Mouse (Mus musculus) adrenal gland, adult (tissue): ENCODE results near the gene Tomm40l.

Experiments used
- DNase-seq, 2 experiments: peaks; one replicate each; pipeline ENCODE4 v3.0.0; 2022 to 2023; ENCODE audit warnings: low spot score in 1 of 2; ENCODE audit not compliant: inconsistent age in 2 of 2

Gene Tomm40l

GRCm38 (mm10) chr1:171250680-171251593 is 28.6 kb upstream of the Tomm40l start, which contains the start of gene Ndufs2:
Gene Ndufs2, minus strand, starts transcription at chr1:171251388.
- no peak for DNase-seq

DNA sequence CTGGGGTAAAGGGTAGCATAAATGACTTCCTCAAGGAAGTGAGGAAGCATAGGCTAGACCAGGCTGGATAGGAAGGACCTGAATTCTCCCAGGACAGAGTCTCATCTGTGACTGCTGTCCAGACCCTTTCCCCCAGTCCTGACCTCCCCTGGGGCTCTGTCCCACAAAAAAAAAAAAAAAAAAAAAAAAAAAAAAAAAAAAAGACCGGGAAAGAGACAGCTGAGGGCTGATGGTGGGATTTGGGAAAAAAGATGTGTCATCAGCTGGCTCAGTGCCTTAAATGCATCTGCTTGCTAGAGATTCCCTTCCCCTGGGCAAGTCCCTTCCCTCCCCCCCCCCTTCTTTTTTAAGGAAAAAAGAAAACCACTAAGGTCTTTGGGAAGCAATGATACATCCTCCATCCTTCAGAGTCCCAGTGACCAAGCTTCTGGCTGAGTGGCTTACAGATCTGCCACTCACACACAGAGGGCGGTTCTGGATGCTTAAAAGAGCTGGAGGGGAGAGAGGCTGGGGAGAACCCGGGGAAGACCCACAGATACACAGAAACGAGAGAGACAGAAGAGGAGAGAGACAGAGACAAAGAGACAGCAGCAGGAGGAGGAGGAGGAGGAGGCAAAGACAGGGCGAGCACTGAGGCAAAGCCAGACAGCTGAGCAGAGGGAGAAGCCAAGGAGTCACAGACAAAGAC is 27.7 kb upstream of the Tomm40l start, which contains the start of gene Adamts4:
Gene Adamts4 (plus strand): TSS at position 509 of the 688 bp plus-strand sequence.
- no peak for DNase-seq

DNA sequence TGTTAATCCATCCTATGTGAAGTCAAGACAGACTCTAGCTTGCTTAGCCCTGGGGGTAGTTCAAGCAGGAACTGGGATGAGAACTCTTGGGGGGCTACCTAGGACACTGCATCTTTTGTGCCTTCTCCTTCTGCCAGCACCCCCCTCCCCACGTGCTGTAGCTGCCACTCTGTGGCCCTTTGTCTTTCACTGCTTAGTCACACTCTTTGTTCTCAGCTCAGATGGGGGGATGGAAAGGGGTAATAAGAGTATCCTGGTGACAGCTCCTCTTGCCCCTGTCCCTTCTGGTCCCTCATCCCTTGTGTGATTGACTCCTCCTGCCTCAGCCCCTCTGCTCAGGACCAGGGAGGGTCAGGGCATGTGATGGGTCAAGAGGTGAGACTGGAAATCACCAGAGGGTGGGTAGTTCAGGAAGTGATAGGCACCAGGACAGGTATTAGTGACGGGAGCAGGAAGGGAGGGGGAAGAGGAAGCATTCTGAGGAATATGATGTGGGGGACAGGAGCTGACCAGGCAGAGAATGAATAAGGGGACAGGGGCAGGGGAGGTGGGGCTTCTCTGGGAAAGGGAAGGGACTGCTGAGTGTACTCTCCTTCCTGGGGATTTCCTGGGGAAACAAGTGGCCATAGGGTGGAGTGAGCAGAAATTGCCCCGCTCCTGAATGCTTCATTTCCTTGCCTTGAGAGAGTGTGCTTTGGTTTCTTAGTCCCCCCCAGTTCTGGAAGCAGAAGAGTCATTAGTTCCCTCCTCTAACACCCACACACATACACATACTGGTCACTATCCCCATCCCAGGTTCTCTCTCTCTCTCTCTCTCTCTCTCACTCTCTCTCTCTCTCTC is 26.3 kb upstream of the Tomm40l start:
- DNase-seq: peak in 1 of 2 experiments; percentile 48

DNA sequence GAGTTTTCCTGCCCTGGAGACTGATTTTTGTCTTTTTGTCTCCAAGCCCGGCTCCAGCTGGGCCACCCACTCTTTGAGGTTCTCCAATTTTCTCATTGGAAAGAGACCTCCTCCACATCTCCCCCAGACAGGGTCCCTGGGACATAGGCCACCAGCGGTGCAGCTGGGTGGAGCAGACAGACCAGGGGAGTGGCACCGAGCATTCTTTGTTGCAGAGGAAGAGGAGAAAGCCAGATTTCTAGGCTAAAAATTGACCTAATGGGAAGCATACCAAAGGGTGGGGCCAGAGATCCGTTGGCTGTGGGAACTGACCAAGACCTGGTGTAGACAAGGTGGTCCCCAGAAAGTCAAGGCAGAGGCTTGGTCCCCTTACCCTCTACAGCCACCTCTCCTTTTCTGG is 25.6 kb upstream of the Tomm40l start:
- DNase-seq: no peak

- no peak for DNase-seq
These were observed 25.1 kb upstream of the Tomm40l start for GRCm38 (mm10) chr1:171247453-171247841.

DNA sequence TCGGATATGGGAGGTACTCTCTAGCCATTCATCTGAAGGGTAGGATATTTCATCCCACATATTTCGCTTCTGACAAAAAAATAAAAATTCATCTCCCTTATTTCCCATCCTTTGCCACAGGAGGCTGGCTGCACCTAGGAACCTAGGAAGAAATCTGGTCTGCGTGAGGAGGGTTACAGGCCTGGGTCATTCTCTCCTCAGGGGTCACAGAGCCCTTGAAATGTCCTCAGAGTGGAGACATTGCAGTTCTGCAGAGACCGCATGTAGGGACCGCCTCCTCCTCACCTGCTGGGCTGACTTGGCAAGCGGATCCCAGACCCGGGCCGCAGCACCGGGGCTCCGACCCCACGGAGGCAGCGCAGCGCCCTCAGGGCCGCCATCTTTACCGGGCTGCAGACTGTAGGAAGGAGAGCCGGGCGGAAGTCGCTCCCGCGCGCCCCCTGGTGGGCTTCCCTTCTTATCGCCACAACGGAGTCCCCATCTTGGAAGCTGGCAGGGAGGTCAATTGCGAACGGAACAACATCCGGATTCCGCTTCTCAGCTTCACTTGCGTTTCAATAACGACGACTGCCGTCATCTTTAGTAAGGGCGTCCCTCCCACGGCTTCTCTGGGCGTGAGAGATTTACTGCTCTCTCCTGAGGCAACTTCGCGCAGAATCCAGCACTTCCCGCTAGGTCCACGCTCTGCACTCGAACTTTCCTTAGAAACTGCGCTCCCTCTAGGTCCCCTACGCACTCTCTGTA is 24.6 kb upstream of the Tomm40l start:
- peak; percentile 98 to 99 for DNase-seq

DNA sequence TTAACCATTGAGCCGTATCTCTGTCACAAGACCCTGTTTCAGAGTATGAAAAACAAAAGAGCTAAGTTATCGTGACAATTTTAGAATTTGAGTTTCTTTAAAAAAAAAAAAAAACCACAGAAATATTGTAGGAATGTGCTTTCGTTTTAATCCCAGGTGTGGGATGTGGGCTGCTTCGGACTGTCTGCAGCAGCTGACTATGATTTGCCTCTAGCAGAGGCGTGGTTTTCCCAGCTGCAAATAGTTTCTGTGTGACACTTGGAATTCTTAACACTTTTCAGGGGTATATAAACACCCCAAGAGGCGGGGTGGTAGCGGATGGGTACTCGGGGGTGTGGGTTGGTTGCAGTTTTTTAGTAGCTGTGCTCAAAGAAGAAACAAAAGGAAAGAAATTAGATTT is 23.0 kb upstream of the Tomm40l start:
- DNase-seq: no peak

DNA sequence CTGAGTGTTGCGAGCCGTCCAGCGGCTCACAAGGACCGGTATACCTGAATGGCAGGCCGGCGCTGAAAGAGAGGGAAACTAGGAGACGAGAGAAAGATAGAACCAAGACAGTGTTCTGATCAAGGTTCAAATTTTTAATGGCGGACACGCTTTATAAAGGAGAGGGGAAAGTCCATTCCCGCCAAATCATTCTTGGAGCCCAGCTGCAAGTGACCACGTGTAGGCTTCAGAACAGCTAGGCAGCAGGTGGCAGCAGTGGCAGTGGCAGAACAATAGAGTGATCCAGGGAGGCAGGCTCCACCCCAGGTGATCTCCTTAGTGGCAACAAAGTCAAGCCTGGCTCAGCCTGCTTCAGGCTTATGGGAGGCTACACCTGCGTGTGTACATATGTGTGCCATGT is 19.6 kb upstream of the Tomm40l start:
- peak in 1 of 2 experiments; percentile 62 for DNase-seq

DNA sequence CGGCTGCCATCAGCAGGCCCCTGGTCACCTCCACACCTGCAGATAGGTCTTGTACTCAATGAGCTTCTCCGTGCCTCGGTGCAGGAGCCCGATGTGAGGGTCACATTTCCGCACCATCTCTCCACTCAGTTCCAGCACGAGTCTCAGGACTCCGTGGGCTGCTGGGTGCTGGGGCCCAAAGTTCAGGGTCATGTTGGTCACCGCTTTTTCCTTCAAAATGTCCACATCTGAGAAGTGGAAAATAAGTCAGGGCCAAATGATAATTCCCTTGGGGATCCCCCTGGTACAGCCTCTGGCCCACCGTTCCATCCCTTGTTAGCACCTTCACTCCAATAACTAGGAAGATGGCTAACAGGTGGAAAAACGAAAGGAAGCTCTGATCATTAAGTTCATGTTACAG is 18.6 kb upstream of the Tomm40l start:
- peak; percentile 67 to 86 for DNase-seq

DNA sequence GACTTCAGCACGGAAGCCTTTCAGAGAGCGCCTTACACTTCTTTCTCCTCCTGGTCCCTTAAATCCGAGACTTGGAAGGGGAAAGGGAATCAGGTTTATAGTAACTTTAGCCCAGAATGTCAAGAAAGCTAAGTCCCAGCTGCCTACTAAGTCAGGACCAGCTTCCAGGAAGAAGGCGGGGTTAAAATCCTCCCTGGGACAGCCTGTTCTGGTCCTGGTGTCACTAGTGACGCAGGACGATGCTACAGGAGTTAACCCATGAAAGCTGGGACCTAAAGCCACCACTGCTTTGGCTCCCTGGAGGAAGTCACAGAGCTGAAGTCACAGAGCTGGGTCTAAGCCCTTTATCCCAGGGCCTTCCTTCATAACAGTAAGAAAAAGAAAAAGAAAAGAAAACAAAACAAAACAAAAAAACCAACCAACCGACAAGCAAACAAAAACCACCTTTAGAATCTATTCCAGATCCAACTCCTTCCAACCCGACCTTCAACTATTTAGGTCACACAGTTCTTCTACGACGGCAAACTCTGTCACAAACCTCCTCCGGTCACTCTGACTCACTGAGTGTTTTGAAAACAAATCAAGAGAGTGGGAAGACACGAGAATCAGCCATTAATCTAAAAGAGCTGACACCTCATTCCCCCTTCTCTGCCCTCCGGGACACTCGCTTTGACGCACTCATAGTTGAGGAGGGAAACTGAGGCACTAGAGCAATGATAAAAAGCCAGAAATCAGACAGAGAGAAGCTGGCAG is 17.9 kb upstream of the Tomm40l start:
- peak; percentile 83 to 92 for DNase-seq

GRCm38 (mm10) chr1:171238463-171238862 is 16.1 kb upstream of the Tomm40l start:
- peak; percentile 82 to 91 for DNase-seq

GRCm38 (mm10) chr1:171237438-171237837 is 15.1 kb upstream of the Tomm40l start:
- no peak for DNase-seq

GRCm38 (mm10) chr1:171235791-171236190 is 13.5 kb upstream of the Tomm40l start:
- DNase-seq: no peak

GRCm38 (mm10) chr1:171234538-171234937 is 12.2 kb upstream of the Tomm40l start:
- no peak for DNase-seq

GRCm38 (mm10) chr1:171234126-171234525 is 11.8 kb upstream of the Tomm40l start, which contains the start of gene Fcer1g:
Gene Fcer1g, minus strand, starts transcription at chr1:171234365.
- DNase-seq: peak; percentile 51 to 64

GRCm38 (mm10) chr1:171232800-171233730 is 10.8 kb upstream of the Tomm40l start:
- peak; percentile 64 to 89 for DNase-seq

DNA sequence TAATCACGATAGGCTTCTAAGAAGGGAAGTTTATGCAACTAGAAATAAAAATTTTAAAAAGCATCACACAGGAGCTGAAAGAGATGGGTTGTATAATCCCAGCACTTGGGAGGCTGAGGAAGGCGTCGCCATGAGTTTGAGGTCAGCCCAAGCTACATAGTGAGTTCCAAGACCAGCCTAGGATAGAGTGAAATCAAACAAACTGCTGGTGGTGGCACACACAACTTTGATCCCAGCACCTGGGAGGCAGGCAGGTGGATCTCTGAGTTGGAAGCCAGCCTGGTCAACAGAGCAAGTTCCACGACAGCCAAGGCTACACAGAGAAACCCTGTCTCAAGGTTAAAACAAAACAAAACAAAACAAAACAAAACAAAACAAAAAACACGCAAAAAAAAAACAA is 10.0 kb upstream of the Tomm40l start:
- peak in 1 of 2 experiments; percentile 35 for DNase-seq

GRCm38 (mm10) chr1:171231844-171232243 is 9.5 kb upstream of the Tomm40l start:
- peak; percentile 14 to 63 for DNase-seq
